Mouse (Mus musculus) brain, adult 2 months (tissue): Measurements from ENCODE around the gene Traf6.

ENCODE experiments used
- DNase-seq: peaks from one replicate; pipeline ENCODE4 v3.0.0; 2011; ENCODE audit warnings: low read depth, low spot score

The Traf6 gene

GRCm38 (mm10) chr2:101678236-101679021, at the start of gene Traf6:
Gene Traf6, plus strand, starts transcription at chr2:101678429.
- peak; percentile 90 for DNase-seq

DNA sequence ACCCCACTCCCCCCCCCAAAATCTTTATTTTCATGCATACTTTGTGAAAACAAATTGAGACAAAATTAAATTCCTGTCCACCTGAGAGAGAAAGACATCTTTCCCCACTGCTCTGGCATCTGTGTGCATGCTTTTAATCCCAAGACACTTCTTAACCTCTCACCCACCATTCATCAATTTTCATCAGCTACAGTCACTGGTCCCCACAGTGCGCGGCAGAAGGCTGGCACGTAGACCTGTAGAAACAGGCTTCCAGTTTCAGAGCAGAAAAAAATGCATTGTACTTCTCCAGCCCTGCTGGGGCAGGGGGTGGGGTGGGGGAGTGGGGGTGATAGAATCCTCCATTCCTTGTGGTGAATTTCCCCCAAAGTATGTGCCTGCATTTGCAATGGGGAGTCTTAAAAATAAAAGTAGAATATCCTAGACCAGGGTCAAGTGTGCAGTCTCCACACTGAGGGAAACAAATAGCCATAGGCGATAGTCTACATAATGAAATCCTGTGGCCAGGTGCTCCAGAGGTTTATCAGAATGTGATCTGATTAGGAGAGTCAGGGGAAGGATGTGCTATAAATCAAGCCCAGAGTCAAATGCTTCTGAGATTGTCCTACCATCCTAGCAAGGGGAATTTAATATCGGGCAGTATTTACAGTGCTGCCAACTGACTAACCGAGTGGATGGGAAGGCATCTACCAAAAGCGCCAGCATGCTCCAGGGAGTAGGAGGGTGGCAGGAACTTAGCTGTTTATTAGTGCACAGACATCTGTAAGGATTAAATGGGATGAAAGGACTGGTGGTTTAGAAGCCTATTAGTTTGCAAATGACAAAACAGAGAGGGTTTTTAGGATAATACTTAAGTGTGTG, 39.0 kb upstream of the Traf6 start:
- DNase-seq: no peak

GRCm38 (mm10) chr2:101639840-101640350, 38.3 kb upstream of the Traf6 start:
- DNase-seq: no peak

- no peak for DNase-seq
Observed at GRCm38 (mm10) chr2:101645841-101646240, 32.4 kb upstream of the Traf6 start.

GRCm38 (mm10) chr2:101648361-101648760, 29.9 kb upstream of the Traf6 start:
- DNase-seq: no peak

GRCm38 (mm10) chr2:101649114-101649671, 29.0 kb upstream of the Traf6 start, which contains the start of the genes Rag1 and B230118H07Rik:
Gene Rag1, minus strand, starts transcription at chr2:101649501.
Gene B230118H07Rik, minus strand, starts transcription at chr2:101649532.
- peak; percentile 97 for DNase-seq

DNA sequence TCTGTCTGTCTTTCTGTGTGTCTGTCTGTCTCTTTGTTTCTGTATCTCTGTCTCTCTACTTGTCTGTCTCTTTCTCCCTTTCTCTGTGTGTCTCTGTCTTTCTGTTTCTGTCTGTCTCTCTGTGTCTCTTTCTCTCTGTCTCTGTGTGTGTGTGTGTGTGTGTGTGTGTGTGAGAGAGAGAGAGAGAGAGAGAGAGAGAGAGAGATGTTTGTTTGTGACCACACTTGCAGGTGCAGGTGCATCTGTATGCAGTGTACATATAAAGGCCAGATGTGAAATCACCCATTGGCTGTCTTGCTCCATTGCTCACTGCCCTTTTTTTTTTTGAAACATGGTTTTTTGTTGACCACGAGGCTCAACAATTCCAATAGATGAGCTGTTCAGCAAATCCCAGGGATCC, 27.8 kb upstream of the Traf6 start:
- DNase-seq: no peak

GRCm38 (mm10) chr2:101652204-101652920, 25.9 kb upstream of the Traf6 start:
- peak; percentile 49 for DNase-seq

GRCm38 (mm10) chr2:101652921-101653597, 25.2 kb upstream of the Traf6 start:
- DNase-seq: peak; percentile 94

DNA sequence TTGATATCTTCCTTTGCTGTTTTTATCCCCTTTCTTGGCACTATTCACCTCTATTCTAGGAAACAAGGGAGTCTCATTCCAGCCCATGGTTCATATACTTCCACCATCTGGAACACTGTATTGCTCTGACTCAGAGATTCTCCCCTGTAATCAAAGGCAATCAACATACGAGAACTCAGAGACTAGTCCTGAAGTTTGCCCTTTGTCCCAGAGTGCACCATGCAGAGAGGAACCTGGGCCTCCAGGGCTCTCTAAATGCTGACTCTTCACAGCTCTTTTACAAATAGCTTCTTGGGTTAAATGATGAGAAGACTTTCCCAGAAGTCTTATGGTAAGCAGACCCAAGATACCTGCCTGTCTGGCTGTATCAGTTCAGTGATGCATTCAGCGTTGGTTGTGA, 17.7 kb upstream of the Traf6 start:
- peak; percentile 26 for DNase-seq

- peak; percentile 96 for DNase-seq
Observed at GRCm38 (mm10) chr2:101665058-101665702, 13.0 kb upstream of the Traf6 start.

DNA sequence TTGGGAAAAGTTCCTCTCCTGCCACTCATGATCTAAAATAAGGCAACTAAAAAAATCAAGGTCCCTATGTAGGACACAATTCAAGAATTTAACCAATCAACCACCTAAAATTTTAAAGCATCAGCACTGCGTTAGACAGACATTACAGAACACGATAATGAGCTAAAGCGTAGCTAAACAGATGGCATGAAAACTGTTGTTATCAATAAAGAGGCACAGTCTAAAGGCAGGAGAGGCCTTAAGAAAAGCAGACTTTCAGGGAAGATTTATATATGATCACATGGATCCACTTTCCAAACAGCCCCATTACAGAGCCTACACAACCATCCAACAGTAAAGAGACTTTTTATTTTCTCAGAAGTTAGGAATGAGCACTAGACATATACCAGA, 12.5 kb upstream of the Traf6 start:
- DNase-seq: no peak

GRCm38 (mm10) chr2:101668751-101669150, 9.5 kb upstream of the Traf6 start:
- no peak for DNase-seq

DNA sequence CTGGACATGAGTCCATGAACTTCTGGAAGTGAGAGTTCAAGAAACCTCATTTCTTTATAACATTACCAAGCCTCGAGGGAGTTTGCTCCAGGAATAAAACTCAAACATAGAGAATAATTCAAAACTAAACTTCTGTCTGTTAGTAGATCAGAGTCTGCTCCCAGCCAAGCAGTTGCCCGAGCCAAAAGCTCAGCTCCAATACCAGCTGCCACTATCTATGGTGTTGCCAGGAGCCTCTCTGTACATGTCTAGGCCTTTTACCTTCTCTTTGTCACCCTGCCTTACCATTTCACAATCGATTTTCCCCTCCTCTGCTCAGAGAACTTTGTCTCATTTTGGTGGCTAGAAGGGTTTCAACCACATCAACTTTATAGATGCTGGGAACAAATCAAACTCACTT, 4.7 kb upstream of the Traf6 start:
- DNase-seq: peak; percentile 56

DNA sequence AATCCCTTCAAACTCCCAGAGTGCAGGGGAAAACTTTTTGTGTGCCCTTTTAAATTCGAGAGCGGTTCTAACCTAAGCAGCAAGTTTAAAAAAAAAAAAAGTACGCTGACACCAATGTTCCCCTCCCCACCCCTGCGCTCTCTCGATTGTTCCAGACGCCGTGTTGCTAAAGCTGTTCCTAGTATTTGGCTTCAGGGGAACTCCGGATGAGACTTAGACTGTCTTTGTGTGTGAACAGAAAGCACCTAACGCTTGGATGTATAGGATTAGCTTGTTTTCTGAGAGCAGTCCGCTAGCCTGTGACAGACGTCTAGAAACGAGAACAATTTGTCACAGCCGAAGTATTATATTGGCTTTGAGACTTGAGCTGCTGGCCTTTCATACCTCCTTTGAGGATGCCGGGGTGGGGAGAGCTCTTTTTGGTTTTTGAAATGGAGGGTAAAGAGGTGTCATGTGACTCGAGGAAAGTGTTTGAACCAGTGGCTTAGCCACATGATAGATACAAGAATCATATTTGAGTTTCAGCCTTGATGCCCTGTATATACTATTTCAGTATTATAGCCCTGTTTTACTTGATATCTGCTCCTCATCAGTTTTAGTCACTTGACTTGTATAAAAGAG, 1.0 kb downstream of the Traf6 start:
- DNase-seq: peak; percentile 30

DNA sequence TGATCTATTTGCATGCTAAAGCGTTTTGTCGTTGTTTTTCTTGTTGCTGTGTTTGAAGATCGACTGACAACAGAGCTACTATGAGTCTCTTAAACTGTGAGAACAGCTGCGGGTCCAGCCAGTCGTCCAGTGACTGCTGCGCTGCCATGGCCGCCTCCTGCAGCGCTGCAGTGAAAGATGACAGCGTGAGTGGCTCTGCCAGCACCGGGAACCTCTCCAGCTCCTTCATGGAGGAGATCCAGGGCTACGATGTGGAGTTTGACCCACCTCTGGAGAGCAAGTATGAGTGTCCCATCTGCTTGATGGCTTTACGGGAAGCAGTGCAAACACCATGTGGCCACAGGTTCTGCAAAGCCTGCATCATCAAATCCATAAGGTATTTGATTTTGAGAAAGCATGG, 6.2 kb downstream of the Traf6 start:
- DNase-seq: peak; percentile 37

- peak; percentile 22 for DNase-seq
Observed at GRCm38 (mm10) chr2:101688011-101688410, 9.8 kb downstream of the Traf6 start.

DNA sequence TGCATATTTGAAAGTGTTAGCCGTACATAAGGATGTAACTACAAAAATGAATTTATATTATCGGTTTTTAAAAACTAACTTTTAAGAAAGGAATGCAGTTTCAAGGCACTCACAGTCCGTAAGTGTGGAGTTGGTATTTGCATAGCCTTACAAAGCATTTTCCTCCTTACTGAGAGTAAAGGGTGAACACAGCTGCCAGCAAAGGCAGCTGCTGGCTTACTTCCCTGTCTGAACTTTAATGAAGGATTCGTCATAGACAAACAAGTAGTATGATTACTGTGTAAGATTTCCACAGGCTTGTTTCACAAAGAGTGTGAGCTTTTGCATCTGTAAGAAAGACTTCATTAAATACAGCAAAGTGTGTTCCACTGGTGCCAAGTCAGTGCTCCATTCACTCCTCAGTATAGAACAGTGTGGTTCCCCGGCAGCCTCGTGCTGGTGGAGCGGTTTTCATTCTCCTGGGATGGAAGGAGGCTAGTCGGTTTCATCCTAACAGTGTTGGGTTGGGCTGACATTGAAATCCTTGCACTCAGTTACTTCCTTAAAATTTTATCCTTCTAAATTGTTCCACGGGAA, 12.1 kb downstream of the Traf6 start:
- no peak for DNase-seq

- DNase-seq: no peak
Observed at GRCm38 (mm10) chr2:101693043-101693442, 14.8 kb downstream of the Traf6 start.
